Mouse (Mus musculus): ENCODE measurements around the gene Atp6v0a1. TPM values are rescaled to one million over a fixed set of nuclear protein-coding genes. Genes with fewer than 3 reads are reported as not detected.
"Not testable (repeated sequence)": the region's sequence is repeated elsewhere in the genome, so short reads cannot be mapped to it uniquely, and the experiment has no call there.

Atp6v0a1 gene
- total RNA-seq, 2 experiments from 2014 or later: 89.3 to 90.2 TPM

- intact Hi-C loops (cut with DNase I): loop anchor here (5.0 kb wide), 2 partner anchors 42 to 202 kb away; no protein-coding TSS in a partner anchor
Observed at GRCm38 (mm10) chr11:100979887-100980286, 29.4 kb upstream of the Atp6v0a1 start.

GRCm38 (mm10) chr11:100980438-100980837 lies 28.8 kb upstream of the Atp6v0a1 start:
- DNase-seq: no peak
- intact Hi-C loops (cut with DNase I): loop anchor here (5.0 kb wide), 2 partner anchors 42 to 202 kb away; no protein-coding TSS in a partner anchor

More at GRCm38 (mm10) chr11:100979887-100980286, 29.4 kb upstream of the Atp6v0a1 start:
- peak; percentile 67 to 71 for DNase-seq

- intact Hi-C loops (cut with DNase I): loop anchor here (5.0 kb wide), 2 partner anchors 41 to 201 kb away; no protein-coding TSS in a partner anchor
Observed at GRCm38 (mm10) chr11:100981236-100981635, 28.0 kb upstream of the Atp6v0a1 start.

GRCm38 (mm10) chr11:100982087-100982486 lies 27.2 kb upstream of the Atp6v0a1 start:
- no peak for DNase-seq
- intact Hi-C loops (cut with DNase I): loop anchor here (2.0 to 5.0 kb wide), 3 partner anchors 40 to 200 kb away; no protein-coding TSS in a partner anchor

More at GRCm38 (mm10) chr11:100981236-100981635, 28.0 kb upstream of the Atp6v0a1 start:
- no peak for DNase-seq

- intact Hi-C loops (cut with DNase I): loop anchor here (1.0 to 5.0 kb wide), 4 partner anchors 39 to 199 kb away; no protein-coding TSS in a partner anchor
- peak; percentile 86 to 93 for DNase-seq
Observed at GRCm38 (mm10) chr11:100983125-100983777, 26.0 kb upstream of the Atp6v0a1 start.

- DNase-seq: no peak
- intact Hi-C loops (cut with DNase I): loop anchor here (1.0 to 5.0 kb wide), 4 partner anchors 39 to 199 kb away; no protein-coding TSS in a partner anchor
Observed at GRCm38 (mm10) chr11:100983778-100984131, 25.5 kb upstream of the Atp6v0a1 start.

- intact Hi-C loops (cut with DNase I): no loop called here
- no peak for DNase-seq
Observed at GRCm38 (mm10) chr11:100985607-100986006, 23.6 kb upstream of the Atp6v0a1 start.

GRCm38 (mm10) chr11:100988674-100989073 lies 20.6 kb upstream of the Atp6v0a1 start:
- intact Hi-C loops (cut with DNase I): no loop called here
- DNase-seq: no peak

GRCm38 (mm10) chr11:100989666-100990065 lies 19.6 kb upstream of the Atp6v0a1 start:
- intact Hi-C loops (cut with DNase I): no loop called here
- DNase-seq: no peak

- intact Hi-C loops (cut with DNase I): no loop called here
Observed at GRCm38 (mm10) chr11:100991027-100991534, 18.2 kb upstream of the Atp6v0a1 start.

GRCm38 (mm10) chr11:100993437-100993836 lies 15.8 kb upstream of the Atp6v0a1 start:
- no peak for DNase-seq
- intact Hi-C loops (cut with DNase I): no loop called here

More at GRCm38 (mm10) chr11:100991027-100991534, 18.2 kb upstream of the Atp6v0a1 start:
- DNase-seq: no peak

GRCm38 (mm10) chr11:100994233-100994632 lies 15.0 kb upstream of the Atp6v0a1 start:
- intact Hi-C loops (cut with DNase I): no loop called here
- DNase-seq: no peak

- intact Hi-C loops (cut with DNase I): loop anchor here (5.0 kb wide), 1 partner anchor 188 kb away; no protein-coding TSS in a partner anchor
- DNase-seq: no peak
Observed at GRCm38 (mm10) chr11:100994655-100995054, 14.6 kb upstream of the Atp6v0a1 start.

GRCm38 (mm10) chr11:100996501-100996900 lies 12.8 kb upstream of the Atp6v0a1 start:
- intact Hi-C loops (cut with DNase I): loop anchor here (5.0 kb wide), 1 partner anchor 186 kb away; no protein-coding TSS in a partner anchor
- no peak for DNase-seq

GRCm38 (mm10) chr11:100998836-100999235 lies 10.4 kb upstream of the Atp6v0a1 start:
- intact Hi-C loops (cut with DNase I): loop anchor here (5.0 kb wide), 1 partner anchor 183 kb away; no protein-coding TSS in a partner anchor
- DNase-seq: no peak

GRCm38 (mm10) chr11:100999254-100999653 lies 10.0 kb upstream of the Atp6v0a1 start:
- no peak for DNase-seq
- intact Hi-C loops (cut with DNase I): loop anchor here (5.0 kb wide), 1 partner anchor 183 kb away; no protein-coding TSS in a partner anchor

- intact Hi-C loops (cut with DNase I); DNase-seq: not testable (repeated sequence)
Observed at GRCm38 (mm10) chr11:101001875-101002552, 7.2 kb upstream of the Atp6v0a1 start.

- no peak for DNase-seq
- intact Hi-C loops (cut with DNase I): no loop called here
Observed at GRCm38 (mm10) chr11:101003025-101003685, 6.1 kb upstream of the Atp6v0a1 start.

GRCm38 (mm10) chr11:101008206-101009045 lies 826 bp upstream of the Atp6v0a1 start:
- peak in 1 of 2 experiments; percentile 19 for DNase-seq
- intact Hi-C loops (cut with DNase I): no loop called here

Data from heart, postnatal 14 days (tissue).